Mouse (Mus musculus): ENCODE measurements at regions not wholly inside any gene's neighbourhood (a gene's known extent, or its start where the extent isn't known, plus 50 kb on each side); places are given as distances from the start of the nearest gene placed in this dataset.

DNA sequence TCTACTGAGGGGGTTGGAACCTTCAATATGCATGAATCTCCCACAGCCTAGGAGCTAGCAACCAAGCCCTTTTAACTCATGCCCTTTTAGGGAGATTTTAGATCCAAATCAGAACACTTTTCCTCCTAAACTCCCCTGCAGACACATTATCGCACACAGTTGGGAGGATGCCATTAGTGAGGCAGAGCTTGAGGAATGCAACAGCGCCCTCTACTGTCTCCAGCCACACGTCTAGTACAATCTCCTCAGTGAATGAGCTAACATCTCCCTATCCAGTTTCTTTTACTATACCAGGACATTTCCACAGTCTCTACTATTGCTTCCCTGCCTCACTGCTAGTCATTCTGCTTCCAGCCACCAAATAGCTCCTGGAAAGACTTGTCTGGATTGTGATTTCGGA lies 59.3 kb downstream of the 1700080O16Rik start:
- DNase-seq (ENCODE audit: low spot score), result peak; percentile 79

DNA sequence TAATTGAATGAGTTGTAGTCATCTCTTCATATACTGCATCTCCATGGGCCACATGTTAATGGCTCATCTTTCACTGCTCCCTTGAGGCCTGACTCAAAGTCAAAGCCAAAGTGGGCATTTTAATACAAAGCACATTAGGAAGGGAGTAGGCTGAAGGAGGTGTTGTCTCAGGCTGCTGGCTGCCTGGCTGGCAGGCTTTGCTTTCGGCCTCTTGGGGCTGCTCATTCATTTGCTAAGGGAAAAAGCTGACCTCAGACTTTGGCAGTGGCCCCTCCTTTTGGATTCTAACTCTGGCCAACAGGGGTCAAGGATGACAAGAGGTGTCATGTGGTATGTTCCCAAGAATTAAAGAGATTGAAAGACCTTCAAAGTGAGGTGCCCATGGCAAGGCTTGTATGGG lies 61.0 kb downstream of the 1700080O16Rik start:
- no peak for DNase-seq (ENCODE audit: low spot score)

GRCm38 (mm10) chrX:51910576-51910975 lies 62.0 kb downstream of the 1700080O16Rik start:
- DNase-seq (ENCODE audit: low spot score), result no peak

GRCm38 (mm10) chrX:51898445-51898844 lies 74.1 kb downstream of the 1700080O16Rik start:
- DNase-seq (ENCODE audit: low spot score), result no peak

- no peak for DNase-seq (ENCODE audit: low spot score)
These were observed 75.5 kb downstream of the 1700080O16Rik start for GRCm38 (mm10) chrX:51897059-51897458.

DNA sequence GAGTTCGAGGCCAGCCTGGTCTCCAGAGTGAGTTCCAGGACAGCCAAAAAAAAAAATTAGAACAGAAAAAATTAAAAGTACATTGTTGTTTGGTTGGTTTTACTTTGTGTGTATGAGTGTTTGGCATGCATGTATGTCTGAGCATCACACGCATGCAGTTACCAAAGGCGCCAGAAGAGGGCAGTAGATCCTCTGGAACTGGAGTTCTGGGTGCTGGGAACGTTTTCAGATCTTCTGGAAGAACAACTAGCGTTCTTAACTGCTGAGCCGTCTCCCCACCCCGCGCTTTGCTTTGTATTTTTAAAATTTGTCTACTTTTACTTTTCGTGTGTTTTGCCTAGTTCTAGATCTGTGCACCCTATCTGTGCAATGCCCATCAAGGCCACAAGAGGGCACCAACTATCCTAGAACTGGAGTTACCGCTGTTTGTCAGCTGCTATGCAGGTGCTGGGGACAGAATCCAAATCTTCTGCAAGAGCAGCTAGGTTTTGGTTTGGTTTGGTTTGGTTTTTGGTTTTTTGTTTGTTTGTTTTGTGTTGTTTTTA lies 76.9 kb downstream of the 1700080O16Rik start:
- DNase-seq (ENCODE audit: low spot score), result no peak

DNA sequence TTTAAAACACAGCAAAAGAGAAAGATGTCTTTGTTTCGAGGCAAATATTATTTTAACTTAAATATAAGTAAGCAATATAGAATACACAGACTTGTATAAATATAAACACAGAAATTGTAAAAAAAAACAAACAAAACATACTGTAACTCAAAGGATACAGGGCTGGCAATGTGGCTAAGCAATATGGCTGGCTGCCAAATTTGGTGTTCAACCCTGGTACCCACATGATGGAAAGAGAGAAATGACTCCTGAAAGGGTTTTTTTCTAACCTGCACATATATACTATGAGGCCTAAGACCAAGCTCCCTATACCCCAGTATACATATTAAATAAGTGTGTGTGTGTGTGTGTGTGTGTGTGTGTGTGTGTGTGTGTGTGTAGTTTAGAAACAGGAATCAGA lies 79.9 kb downstream of the 1700080O16Rik start:
- no peak for DNase-seq (ENCODE audit: low spot score)

GRCm38 (mm10) chrX:51886129-51886528 lies 85.1 kb upstream of the Usp26 start:
- no peak for DNase-seq (ENCODE audit: low spot score)
